Mouse (Mus musculus): ENCODE measurements at regions not wholly inside any gene's neighbourhood (a gene's known extent, or its start where the extent isn't known, plus 50 kb on each side); places are given as distances from the start of the nearest gene placed in this dataset.

DNA sequence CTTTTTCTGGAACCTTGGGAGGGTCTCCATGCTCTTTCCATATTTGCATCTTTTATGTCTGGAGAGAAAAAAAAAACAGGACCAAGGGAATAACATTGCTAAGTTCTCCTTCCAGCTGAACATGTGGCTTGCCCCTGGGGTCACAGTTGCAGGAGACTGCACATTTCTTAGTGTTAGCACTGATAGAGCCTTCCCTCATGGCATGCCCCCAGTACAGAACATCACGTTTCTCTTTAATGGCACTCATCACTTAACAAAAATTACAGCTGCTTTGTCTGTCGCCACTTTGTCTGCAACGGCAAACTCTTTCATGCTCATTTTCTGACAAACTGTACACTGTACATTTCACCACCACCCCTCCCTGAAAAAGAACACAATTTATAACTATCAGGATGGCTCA lies 180.0 kb downstream of the Tm2d1 start:
- POLR2A ChIA-PET = no interaction called here
- CTCF ChIA-PET = interaction anchor here in 1 of 4 experiments (0.8 kb wide), 1 partner anchor 39 kb away, joined by 3 read pairs; no protein-coding TSS in a partner anchor

DNA sequence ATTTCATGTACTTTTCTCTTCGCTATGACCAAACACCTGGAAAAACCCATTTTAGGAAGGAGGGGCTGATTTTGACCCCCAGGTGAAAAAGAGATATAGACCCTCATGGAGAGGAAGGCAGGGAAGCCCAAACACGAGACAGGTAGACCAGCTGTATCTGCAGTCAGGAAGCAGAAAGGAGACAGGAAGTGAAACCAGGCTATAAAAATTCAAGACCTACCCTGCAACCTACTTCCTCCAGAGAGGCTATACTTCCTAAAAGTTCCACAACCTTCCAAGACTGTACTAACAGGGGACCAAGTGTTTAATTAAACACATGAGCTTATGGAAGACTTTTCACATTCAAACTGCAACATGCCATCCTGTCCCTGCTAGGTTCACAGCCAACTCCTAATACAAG lies 180.9 kb downstream of the Tm2d1 start:
- ChIA-PET CTCF (interaction anchor here in 1 of 4 experiments (0.8 kb wide), 1 partner anchor 38 kb away, joined by 3 read pairs; no protein-coding TSS in a partner anchor), POLR2A (no interaction called here)

DNA sequence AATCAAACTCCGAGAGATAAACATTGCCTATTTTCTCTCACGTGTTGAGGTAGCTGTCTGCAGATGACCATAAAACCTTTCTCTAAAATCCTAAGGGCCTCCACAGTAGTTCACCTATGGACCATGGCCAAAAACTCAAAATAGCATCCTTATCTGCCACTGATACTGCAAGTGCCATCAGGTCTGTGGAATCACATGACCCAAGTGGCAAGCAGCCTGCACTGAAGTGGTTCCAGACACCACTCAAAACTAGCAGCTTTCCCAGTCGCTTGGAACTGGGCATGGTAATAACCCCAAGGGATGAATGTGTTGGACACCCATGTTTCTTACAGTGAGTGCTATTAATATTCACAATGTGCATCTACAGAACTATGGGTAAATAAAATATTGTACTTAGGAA lies 182.0 kb downstream of the Tm2d1 start:
- POLR2A ChIA-PET = no interaction called here
- CTCF ChIA-PET = no interaction called here

- ChIA-PET POLR2A (no interaction called here), CTCF (no interaction called here)
These were observed 182.4 kb downstream of the Tm2d1 start for GRCm38 (mm10) chr4:98200701-98201100.

DNA sequence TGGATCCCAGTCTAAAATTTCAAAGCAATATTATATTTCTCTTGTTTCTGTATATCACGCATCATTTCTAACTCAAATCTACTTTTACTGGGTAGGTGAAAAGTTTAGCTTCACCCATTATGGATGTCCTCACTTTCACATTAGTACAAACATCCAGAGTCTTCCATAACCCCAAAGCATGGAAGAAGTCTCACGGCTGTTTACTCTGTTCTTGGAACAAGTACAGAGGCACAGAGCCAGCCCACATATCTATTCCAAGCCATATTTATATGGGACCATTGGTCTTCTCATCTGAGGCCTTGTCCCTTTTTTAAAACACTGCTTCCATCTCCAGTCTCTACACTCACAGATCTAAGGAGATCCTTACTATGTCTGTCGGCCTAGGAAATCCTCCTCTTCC lies 192.8 kb downstream of the Tm2d1 start:
- CTCF ChIA-PET = no interaction called here
- POLR2A ChIA-PET = no interaction called here

DNA sequence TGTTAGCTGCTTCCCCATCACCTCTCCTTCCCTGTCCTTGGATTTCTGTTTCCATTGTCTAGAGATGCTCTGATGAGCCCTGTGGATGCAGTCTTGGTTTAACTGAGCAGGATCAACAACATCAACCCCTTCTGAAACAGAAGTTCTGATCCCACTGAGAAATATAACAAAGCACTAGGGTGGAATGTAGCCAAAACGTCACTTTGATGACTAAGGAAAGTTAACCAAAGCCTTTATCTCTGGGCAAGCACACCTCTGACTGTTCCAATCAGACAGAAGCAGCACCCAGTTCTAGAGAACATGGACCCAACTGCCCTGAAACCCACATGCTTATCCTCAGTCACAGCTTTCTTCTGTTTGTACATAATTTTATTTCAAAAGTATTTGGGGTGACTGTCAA lies 193.2 kb downstream of the Tm2d1 start:
- POLR2A ChIA-PET = no interaction called here

GRCm38 (mm10) chr4:98188944-98189343 lies 194.2 kb downstream of the Tm2d1 start:
- CTCF ChIA-PET = no interaction called here
- POLR2A ChIA-PET = no interaction called here

More for the DNA sequence above, 193.2 kb downstream of the Tm2d1 start:
- CTCF ChIA-PET = no interaction called here

DNA sequence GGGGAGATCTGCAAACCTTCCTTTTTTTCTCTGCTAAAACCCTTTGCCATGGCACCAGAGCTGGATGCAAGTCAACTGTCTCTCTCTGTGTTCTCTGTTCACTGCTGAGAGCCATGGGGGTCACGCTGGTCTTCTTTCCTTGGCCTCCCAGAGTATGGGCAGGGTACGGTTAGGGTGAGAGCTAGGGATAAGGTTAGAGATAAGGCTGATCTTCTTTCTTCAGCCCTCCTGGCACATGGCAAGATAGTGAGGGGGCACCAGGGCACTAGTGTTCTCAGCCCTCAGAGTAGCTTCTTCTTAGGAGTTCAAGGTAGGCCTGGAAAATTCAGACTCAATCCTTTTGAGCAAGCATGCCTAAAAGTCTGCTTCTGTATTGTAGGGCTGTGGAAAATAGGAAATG lies 196.1 kb downstream of the Tm2d1 start:
- POLR2A ChIA-PET = no interaction called here
- CTCF ChIA-PET = no interaction called here

- CTCF ChIA-PET = no interaction called here
- POLR2A ChIA-PET = interaction anchor here in 1 of 4 experiments (0.5 kb wide), 1 partner anchor 475 kb away, joined by 4 read pairs; no protein-coding TSS in a partner anchor
These were observed 201.1 kb downstream of the Tm2d1 start for GRCm38 (mm10) chr4:98182053-98182355.

DNA sequence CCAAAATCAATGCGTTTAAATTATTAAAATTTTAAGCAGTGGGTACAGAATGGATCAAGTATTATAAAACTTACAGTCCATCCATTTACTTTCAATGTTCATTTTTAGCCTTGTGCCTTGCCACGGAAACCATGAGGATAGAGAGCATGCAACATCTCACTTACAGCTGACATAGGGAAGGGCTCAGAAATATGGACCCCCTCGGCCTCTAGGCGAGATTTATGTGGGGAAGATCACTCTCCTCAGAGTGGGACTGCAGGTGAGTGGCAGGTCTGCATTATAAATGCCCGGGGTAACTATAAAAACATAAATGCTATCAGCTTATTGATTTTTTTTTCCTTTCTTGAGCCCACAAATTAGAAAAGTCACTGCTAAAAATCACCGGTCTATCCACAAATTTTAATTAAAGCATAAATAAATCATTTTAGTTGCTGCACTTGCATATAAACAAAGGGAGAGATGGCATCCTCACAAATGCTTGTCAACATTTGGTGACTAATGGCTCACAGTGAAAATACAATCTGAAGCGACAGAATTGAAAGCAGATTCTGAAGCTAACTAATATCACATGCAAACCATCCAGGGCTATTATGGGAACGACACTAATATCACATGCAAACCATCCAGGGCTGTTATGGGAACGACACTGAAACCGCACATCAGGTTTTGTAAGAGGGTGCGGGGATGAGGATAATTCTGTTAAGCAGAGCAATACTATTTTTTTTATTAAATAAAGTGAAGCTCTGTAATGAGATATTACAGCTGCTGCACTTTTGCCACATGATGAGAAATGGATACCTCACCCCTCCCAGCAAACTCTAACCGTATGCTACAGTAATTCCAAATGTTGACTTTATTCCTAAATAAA lies 201.7 kb downstream of the Tm2d1 start:
- CTCF ChIA-PET = interaction anchor here in 1 of 4 experiments (0.6 kb wide), 1 partner anchor 642 kb away, joined by 3 read pairs; no protein-coding TSS in a partner anchor
- POLR2A ChIA-PET = no interaction called here

DNA sequence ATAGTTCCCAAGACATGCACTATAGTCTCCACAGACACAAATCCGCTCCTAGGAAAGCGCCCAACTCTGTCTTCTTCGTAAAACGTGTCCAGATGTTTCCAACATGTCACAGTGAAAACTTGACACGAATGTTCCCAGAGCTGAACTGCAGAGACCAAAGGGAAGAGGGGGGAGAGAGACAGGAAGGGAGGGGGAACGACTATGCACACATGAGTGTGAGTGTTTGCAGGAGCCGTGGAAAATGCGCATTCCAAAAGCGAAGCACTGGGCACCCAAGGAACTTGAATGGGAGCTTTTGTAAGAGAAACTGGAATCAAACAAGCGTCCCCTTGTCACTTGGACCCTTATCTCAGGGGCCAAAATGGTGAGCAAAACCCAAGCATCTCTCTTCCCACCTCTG lies 202.8 kb downstream of the Tm2d1 start:
- CTCF ChIA-PET = no interaction called here
- POLR2A ChIA-PET = no interaction called here

Data from embryonic stem cell, embryonic (primary cell).